13 mouse cellular contexts compared by ENCODE assay signal in genomic region chr8:79173606-79174005, GRCm38 (mm10).
DNase-seq lines count a peak whose midpoint lies in the region; ATAC-seq and TF ChIP-seq lines count a peak whose summit lies in the region.
"Had no signal": no experiment of that assay in that cellular context is flagged by ENCODE, and none has a peak within 500 bp of the region (broad histone marks: within the 10 kb centered on the region; RNA-seq: fewer than 3 reads in every experiment).

No protein-coding gene starts in this region.

- no peak overlapping the region for H3K4me2 ChIP-seq in heart, embryonic 13.5 days
- H3K4me2 ChIP-seq in midbrain, embryonic 11.5 days, result no peak overlapping the region
- H3K4me2 ChIP-seq in midbrain, postnatal 0 days (ENCODE audit: low read depth, low read length, poor library complexity, severe bottlenecking), result no peak overlapping the region
- no peak overlapping the region for H3K4me2 ChIP-seq in hindbrain, embryonic 16.5 days (ENCODE audit: low read length)
- H3K4me2 ChIP-seq: intestine, embryonic 15.5 days; stomach, embryonic 15.5 days had no signal

- WGBS in heart, embryonic 13.5 days, result 37% methylated on average over 4 of the region's 4 CpGs
- WGBS in midbrain, embryonic 11.5 days, result 70% methylated on average over 4 of the region's 4 CpGs
- WGBS in midbrain, postnatal 0 days, result 53% methylated on average over 4 of the region's 4 CpGs
- 50% methylated on average over 4 of the region's 4 CpGs for WGBS in hindbrain, embryonic 16.5 days

- H3K4me1 ChIP-seq in heart, embryonic 13.5 days, result peaks cover 20% of the 10 kb centered on the region
- 0 out of 2 replicates have a peak, but pooled peaks cover 3% of the 10 kb centered on the region for H3K4me1 ChIP-seq in midbrain, embryonic 11.5 days (ENCODE audit: control insufficient read depth, insufficient read depth, low read length)
- no peaks in the 10 kb centered on the region for H3K4me1 ChIP-seq in midbrain, postnatal 0 days (ENCODE audit: insufficient read depth, low read length)
- no peaks in the 10 kb centered on the region for H3K4me1 ChIP-seq in hindbrain, embryonic 16.5 days (ENCODE audit: control insufficient read depth, insufficient read depth, low read depth, low read length)
- H3K4me1 ChIP-seq: stomach, embryonic 15.5 days had no signal

- H3K9me3 ChIP-seq in heart, embryonic 13.5 days, result no peaks in the 10 kb centered on the region
- no peaks in the 10 kb centered on the region for H3K9me3 ChIP-seq in midbrain, embryonic 11.5 days (ENCODE audit: control insufficient read depth, low read length)
- H3K9me3 ChIP-seq in midbrain, postnatal 0 days (ENCODE audit: low read length), result no peaks in the 10 kb centered on the region
- no peaks in the 10 kb centered on the region for H3K9me3 ChIP-seq in hindbrain, embryonic 16.5 days (ENCODE audit: control insufficient read depth, low read length)
- H3K9me3 ChIP-seq: intestine, embryonic 15.5 days; stomach, embryonic 15.5 days had no signal

- no peaks in the 10 kb centered on the region for H3K27me3 ChIP-seq in heart, embryonic 13.5 days (replicated peaks)
- no peaks in the 10 kb centered on the region for H3K27me3 ChIP-seq in midbrain, embryonic 11.5 days (ENCODE audit: control insufficient read depth, insufficient read depth, low read length)
- no peaks in the 10 kb centered on the region for H3K27me3 ChIP-seq in midbrain, postnatal 0 days (ENCODE audit: insufficient read depth, low read length)
- no peaks in the 10 kb centered on the region for H3K27me3 ChIP-seq in hindbrain, embryonic 16.5 days (replicated peaks; ENCODE audit: control insufficient read depth, insufficient read depth, low read length)
- H3K27me3 ChIP-seq: CH12.LX; intestine, embryonic 15.5 days; stomach, embryonic 15.5 days had no signal

- no peak for TF ChIP-seq CTCF in midbrain, postnatal 0 days (IDR thresholded peaks at IDR 0.05)

- peak overlapping the region; percentile 21; the same call in 1 of the 2 replicates for H3K27ac ChIP-seq in heart, embryonic 13.5 days (replicated peaks)
- H3K27ac ChIP-seq in midbrain, embryonic 11.5 days (ENCODE audit: low read depth, low read length), result no peak overlapping the region
- no peak overlapping the region for H3K27ac ChIP-seq in midbrain, postnatal 0 days (ENCODE audit: low read depth, low read length)
- H3K27ac ChIP-seq in hindbrain, embryonic 16.5 days (ENCODE audit: low read depth, low read length), result no peak overlapping the region
- H3K27ac ChIP-seq: intestine, embryonic 15.5 days; left cerebral cortex, adult 2 months; stomach, embryonic 15.5 days had no signal

- no peak overlapping the region for H3K9ac ChIP-seq in heart, embryonic 13.5 days
- H3K9ac ChIP-seq in midbrain, embryonic 11.5 days (ENCODE audit: low read length), result no peak overlapping the region
- no peak overlapping the region for H3K9ac ChIP-seq in midbrain, postnatal 0 days (replicated peaks; ENCODE audit: low read length, poor library complexity, severe bottlenecking)
- no peak overlapping the region for H3K9ac ChIP-seq in hindbrain, embryonic 16.5 days (ENCODE audit: low read depth, low read length)
- H3K9ac ChIP-seq: intestine, embryonic 15.5 days; stomach, embryonic 15.5 days had no signal

- no peak overlapping the region for H3K4me3 ChIP-seq in heart, embryonic 13.5 days
- no peak overlapping the region for H3K4me3 ChIP-seq in midbrain, embryonic 11.5 days (ENCODE audit: low read depth, low read length)
- H3K4me3 ChIP-seq in midbrain, postnatal 0 days (ENCODE audit: low read depth, low read length), result no peak overlapping the region
- H3K4me3 ChIP-seq in hindbrain, embryonic 16.5 days (ENCODE audit: low read length), result no peak overlapping the region
- H3K4me3 ChIP-seq: intestine, embryonic 15.5 days; left cerebral cortex, adult 2 months; stomach, embryonic 15.5 days had no signal

- ATAC-seq in heart, embryonic 13.5 days (ENCODE audit: extremely low read depth, insufficient number of reproducible peaks, low FRiP score, low TSS enrichment), result no peak; the same call in 1 of the 2 replicates
- peak; percentile 58; the same call in 1 of the 2 replicates for ATAC-seq in midbrain, embryonic 11.5 days (ENCODE audit: low FRiP score)
- no peak for ATAC-seq in midbrain, postnatal 0 days (ENCODE audit: low FRiP score)
- ATAC-seq in hindbrain, embryonic 16.5 days, result peak; percentile 51; the same call in 1 of the 2 replicates
- ATAC-seq: intestine, embryonic 15.5 days had no signal

- DNase-seq in heart, adult 18-20 months, result no peak
- DNase-seq in midbrain, embryonic 11.5 days (ENCODE audit: low spot score, missing footprints), result no peak
- no peak for DNase-seq in midbrain, postnatal 0 days (ENCODE audit: low spot score)
- no peak for DNase-seq in left cerebral cortex, adult 8-10 months (ENCODE audit: low spot score in 2 of 2)
- DNase-seq in embryo, embryonic 9.5 days (ENCODE audit: extremely low spot score), result no peak
- DNase-seq: heart, adult 11 months; lung, postnatal 14 days had no signal

- H3K36me3 ChIP-seq in heart, embryonic 13.5 days, result peaks cover 25% of the 10 kb centered on the region
- H3K36me3 ChIP-seq in midbrain, embryonic 11.5 days (ENCODE audit: control insufficient read depth, insufficient read depth, low read length), result peaks cover 4% of the 10 kb centered on the region; the same call in 1 of the 2 replicates
- H3K36me3 ChIP-seq in midbrain, postnatal 0 days (ENCODE audit: insufficient read depth, low read length), result peaks cover 8% of the 10 kb centered on the region
- H3K36me3 ChIP-seq in hindbrain, embryonic 16.5 days (ENCODE audit: control insufficient read depth, insufficient read depth, low read length), result peaks cover 3% of the 10 kb centered on the region; the same call in 1 of the 2 replicates
- H3K36me3 ChIP-seq: intestine, embryonic 15.5 days; stomach, embryonic 15.5 days had no signal

Comparison
In these comparisons a context has a peak if more than half of its experiments do, and no peak if none do; other contexts are left out.
1. ATAC-seq: peak in midbrain, embryonic 11.5 days (single experiment) and hindbrain, embryonic 16.5 days (single experiment); none in heart, embryonic 13.5 days (single experiment) and midbrain, postnatal 0 days (single experiment).